Mouse (Mus musculus) mature B cell (primary cell): Measurements from ENCODE around the gene Pmepa1.

Experiments used
- in situ Hi-C: fragments of 300-500 bp; cut with MboI; formaldehyde crosslinking; loops from 2 replicates; pipeline ENCODE4 v1.14.3; 2019

Gene Pmepa1

GRCm38 (mm10) chr2:173226792-173227191, 49.5 kb downstream of the Pmepa1 start:
- in situ Hi-C loops = no loop called here

- in situ Hi-C loops = no loop called here
Measured at GRCm38 (mm10) chr2:173225906-173226305, 50.4 kb downstream of the Pmepa1 start.

GRCm38 (mm10) chr2:173224832-173225231, 51.5 kb downstream of the Pmepa1 start:
- in situ Hi-C loops = loop anchor here (5.0 kb wide), 1 partner anchor 227 kb away; no protein-coding TSS in a partner anchor

- in situ Hi-C loops = loop anchor here (5.0 kb wide), 1 partner anchor 228 kb away; no protein-coding TSS in a partner anchor
Measured at GRCm38 (mm10) chr2:173224097-173224496, 52.2 kb downstream of the Pmepa1 start.

GRCm38 (mm10) chr2:173223496-173223895, 52.8 kb downstream of the Pmepa1 start:
- in situ Hi-C loops = loop anchor here (5.0 kb wide), 1 partner anchor 229 kb away; no protein-coding TSS in a partner anchor

- in situ Hi-C loops = loop anchor here (5.0 kb wide), 1 partner anchor 232 kb away; no protein-coding TSS in a partner anchor
Measured at GRCm38 (mm10) chr2:173220754-173221153, 55.6 kb downstream of the Pmepa1 start.

- in situ Hi-C loops = no loop called here
Measured at GRCm38 (mm10) chr2:173219256-173219954, 56.9 kb downstream of the Pmepa1 start.

- in situ Hi-C loops = no loop called here
Measured at GRCm38 (mm10) chr2:173218416-173219141, 57.8 kb downstream of the Pmepa1 start, which contains the start of gene Zbp1. Zbp1 (minus strand) TSS chr2:173218923.

- in situ Hi-C loops = no loop called here
Measured at GRCm38 (mm10) chr2:173217763-173218258, 58.5 kb downstream of the Pmepa1 start.

- in situ Hi-C loops = no loop called here
Measured at GRCm38 (mm10) chr2:173217246-173217645, 59.1 kb downstream of the Pmepa1 start.

- in situ Hi-C loops = no loop called here
Measured at GRCm38 (mm10) chr2:173216840-173217239, 59.5 kb downstream of the Pmepa1 start.

- in situ Hi-C loops = no loop called here
Measured at GRCm38 (mm10) chr2:173212227-173212626, 64.1 kb downstream of the Pmepa1 start.

GRCm38 (mm10) chr2:173209091-173209815, 67.1 kb downstream of the Pmepa1 start:
- in situ Hi-C loops = no loop called here

GRCm38 (mm10) chr2:173207051-173207450, 69.3 kb downstream of the Pmepa1 start:
- in situ Hi-C loops = no loop called here

GRCm38 (mm10) chr2:173205563-173206099, 70.7 kb downstream of the Pmepa1 start:
- in situ Hi-C loops = no loop called here

- in situ Hi-C loops = no loop called here
Measured at GRCm38 (mm10) chr2:173204671-173205070, 71.7 kb downstream of the Pmepa1 start.

- in situ Hi-C loops = no loop called here
Measured at GRCm38 (mm10) chr2:173203726-173204125, 72.6 kb downstream of the Pmepa1 start.

GRCm38 (mm10) chr2:173202924-173203689, 73.2 kb downstream of the Pmepa1 start:
- in situ Hi-C loops = no loop called here

- in situ Hi-C loops = loop anchor here (10.0 kb wide), 1 partner anchor 350 kb away; no protein-coding TSS in a partner anchor
Measured at GRCm38 (mm10) chr2:173194796-173195195, 81.5 kb downstream of the Pmepa1 start.

- in situ Hi-C loops = no loop called here
Measured at GRCm38 (mm10) chr2:173187182-173187855, 89.0 kb downstream of the Pmepa1 start.
